Mouse (Mus musculus) right cerebral cortex, adult 18-20 months (tissue): Measurements from ENCODE around the gene Mrps18b.
"Not testable (repeated sequence)": the region's sequence is repeated elsewhere in the genome, so short reads cannot be mapped to it uniquely, and the experiment has no call there.

Experiments used
- DNase-seq: peaks from one replicate; pipeline ENCODE4 v3.0.0; 2022; ENCODE audit warnings: mixed read lengths

Mrps18b gene

GRCm38 (mm10) chr17:35916297-35917142 is at the start of gene Mrps18b, which contains the start of gene Ppp1r10:
Mrps18b (minus strand) TSS chr17:35916389.
Ppp1r10 (plus strand) TSS chr17:35916434.
- peak; percentile 100 for DNase-seq

GRCm38 (mm10) chr17:35963279-35963678 is 47.1 kb upstream of the Mrps18b start:
- no peak for DNase-seq

- no peak for DNase-seq
Observed at GRCm38 (mm10) chr17:35958533-35959223, 42.5 kb upstream of the Mrps18b start.

- no peak for DNase-seq
Observed at GRCm38 (mm10) chr17:35954665-35955064, 38.5 kb upstream of the Mrps18b start.

GRCm38 (mm10) chr17:35952559-35952958 is 36.4 kb upstream of the Mrps18b start:
- DNase-seq: not testable (repeated sequence)

GRCm38 (mm10) chr17:35950946-35951345 is 34.8 kb upstream of the Mrps18b start:
- not testable (repeated sequence) for DNase-seq

GRCm38 (mm10) chr17:35939941-35940340 is 23.8 kb upstream of the Mrps18b start:
- no peak for DNase-seq

GRCm38 (mm10) chr17:35939108-35939507 is 22.9 kb upstream of the Mrps18b start:
- no peak for DNase-seq

GRCm38 (mm10) chr17:35937700-35938348 is 21.6 kb upstream of the Mrps18b start:
- DNase-seq: peak; percentile 47

- DNase-seq: not testable (repeated sequence)
Observed at GRCm38 (mm10) chr17:35935763-35936162, 19.6 kb upstream of the Mrps18b start.

- no peak for DNase-seq
Observed at GRCm38 (mm10) chr17:35932608-35933007, 16.4 kb upstream of the Mrps18b start.

- no peak for DNase-seq
Observed at GRCm38 (mm10) chr17:35930627-35931026, 14.4 kb upstream of the Mrps18b start.

GRCm38 (mm10) chr17:35929534-35929933 is 13.3 kb upstream of the Mrps18b start:
- DNase-seq: no peak

- DNase-seq: no peak
Observed at GRCm38 (mm10) chr17:35927471-35927870, 11.3 kb upstream of the Mrps18b start.

GRCm38 (mm10) chr17:35923281-35923680 is 7.1 kb upstream of the Mrps18b start:
- DNase-seq: no peak

GRCm38 (mm10) chr17:35922566-35922965 is 6.4 kb upstream of the Mrps18b start:
- no peak for DNase-seq

- DNase-seq: no peak
Observed at GRCm38 (mm10) chr17:35921710-35922109, 5.5 kb upstream of the Mrps18b start.

- DNase-seq: peak; percentile 25
Observed at GRCm38 (mm10) chr17:35920862-35921562, 4.8 kb upstream of the Mrps18b start.

- DNase-seq: no peak
Observed at GRCm38 (mm10) chr17:35920384-35920783, 4.2 kb upstream of the Mrps18b start.

- DNase-seq: no peak
Observed at GRCm38 (mm10) chr17:35919864-35920301, 3.7 kb upstream of the Mrps18b start.

GRCm38 (mm10) chr17:35919060-35919715 is 3.0 kb upstream of the Mrps18b start:
- peak; percentile 96 for DNase-seq
